Mouse (Mus musculus): Measurements from ENCODE around the gene Enpp6.

- TF ChIP-seq POLR2A (IDR thresholded peaks at IDR 0.05; ENCODE audit: low read depth, low read length), result no peak
- TF ChIP-seq CTCF (IDR thresholded peaks at IDR 0.05; ENCODE audit: borderline replicate concordance, insufficient read depth, low read length), result no peak
Observed at GRCm38 (mm10) chr8:46977376-46977775, 9.3 kb upstream of the Enpp6 start.
